In the genomic region with DNA sequence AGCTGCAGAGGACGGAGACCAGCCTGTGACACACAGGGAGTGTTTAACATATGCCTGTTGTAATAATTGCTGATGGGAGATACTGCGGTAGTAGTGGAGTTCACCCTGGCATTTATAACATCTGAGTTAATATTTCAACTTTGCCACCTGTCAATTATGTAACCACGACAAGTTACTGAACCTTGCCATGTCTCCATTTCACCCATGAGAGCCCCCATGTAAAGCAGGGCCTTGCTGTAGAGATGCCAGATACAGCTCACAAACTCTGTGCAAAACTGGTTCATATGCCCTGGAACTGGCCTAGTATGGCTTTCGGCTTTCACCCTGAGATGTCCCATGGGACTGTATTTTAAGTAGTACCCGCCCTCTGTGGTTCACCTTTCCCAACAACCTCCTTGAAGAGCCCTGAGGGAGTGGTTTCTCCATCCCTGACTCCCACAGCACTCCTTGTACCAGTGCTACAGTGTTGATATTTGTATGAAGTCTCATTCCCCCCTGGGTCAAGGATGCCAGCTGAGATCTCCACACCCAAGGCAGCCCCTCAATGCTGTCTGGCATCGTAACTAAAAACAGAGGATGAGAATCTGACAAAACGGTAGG, we compare ENCODE assay signal across 25 mouse cellular contexts.
DNase-seq lines count a peak whose midpoint lies in the region; ATAC-seq lines count a peak whose summit lies in the region.
"Had no signal": no experiment of that assay in that cellular context is flagged by ENCODE, and none has a peak within 500 bp of the region (broad histone marks: within the 10 kb centered on the region; RNA-seq: fewer than 3 reads in every experiment).

No protein-coding gene starts in this region.

- DNase-seq in kidney, adult 18-20 months = peak; percentile 13
- DNase-seq in kidney, postnatal 10 days = no peak
- DNase-seq in kidney, adult 8-10 months = peak; percentile 26 to 63
- DNase-seq in splenic B cell, adult 2 months (ENCODE audit: low read depth, low spot score) = peak; percentile 61
- DNase-seq in liver = no peak
- DNase-seq in layer of hippocampus, postnatal 36 days = no peak
- DNase-seq: adrenal gland, adult 2 months; adrenal gland, postnatal 36 days; embryo, embryonic 11 days; gastrocnemius, postnatal 25 days; heart, adult 11 months; lung, embryonic 14.5 days; lung, postnatal 14 days; retina, postnatal 1 day; right cerebral cortex, postnatal 14 days had no signal

- H3K27me3 ChIP-seq in kidney, embryonic 16.5 days (ENCODE audit: insufficient read depth, low read length) = no peaks in the 10 kb centered on the region
- H3K27me3 ChIP-seq in splenic B cell, adult 2 months (ENCODE audit: control insufficient read depth, insufficient read depth, low read length, poor library complexity, severe bottlenecking) = no peaks in the 10 kb centered on the region
- H3K27me3 ChIP-seq: embryonic facial prominence, embryonic 12.5 days; heart, embryonic 15.5 days; limb, embryonic 15.5 days had no signal

- H3K4me3 ChIP-seq in kidney, embryonic 16.5 days (ENCODE audit: low read length) = no peak overlapping the region
- H3K4me3 ChIP-seq: embryonic facial prominence, embryonic 12.5 days; heart, embryonic 10.5 days; heart, embryonic 15.5 days; limb, embryonic 10.5 days; limb, embryonic 15.5 days; midbrain, embryonic 10.5 days had no signal

- WGBS in kidney, embryonic 16.5 days = 69% methylated on average over 7 of the region's 7 CpGs

- H3K4me1 ChIP-seq in kidney, embryonic 16.5 days (ENCODE audit: insufficient read depth, low read length) = peaks cover 13% of the 10 kb centered on the region; the same call in 1 of the 2 replicates
- H3K4me1 ChIP-seq: limb, embryonic 10.5 days; limb, embryonic 15.5 days; midbrain, embryonic 10.5 days had no signal

- H3K27ac ChIP-seq in kidney, embryonic 16.5 days (ENCODE audit: low read length) = 0 out of 2 replicates have a peak overlapping the region, but pooled peaks have one; percentile 22
- H3K27ac ChIP-seq: embryonic facial prominence, embryonic 12.5 days; heart, embryonic 15.5 days; limb, embryonic 10.5 days; limb, embryonic 15.5 days; liver, embryonic 14.5 days; midbrain, embryonic 10.5 days had no signal

- no peak overlapping the region for H3K4me2 ChIP-seq in kidney, embryonic 16.5 days (replicated peaks; ENCODE audit: low read depth, low read length)
- H3K4me2 ChIP-seq: embryonic facial prominence, embryonic 12.5 days; heart, embryonic 15.5 days; limb, embryonic 15.5 days; lung, embryonic 14.5 days had no signal

- no peaks in the 10 kb centered on the region for H3K9me3 ChIP-seq in kidney, embryonic 16.5 days (ENCODE audit: low read length)
- H3K9me3 ChIP-seq: embryonic facial prominence, embryonic 12.5 days; heart, embryonic 10.5 days; heart, embryonic 15.5 days; limb, embryonic 10.5 days; limb, embryonic 15.5 days; midbrain, embryonic 10.5 days had no signal

- ATAC-seq in kidney, embryonic 16.5 days (ENCODE audit: low FRiP score, low TSS enrichment) = peak; percentile 89
- ATAC-seq: forebrain, embryonic 14.5 days; hindbrain, embryonic 16.5 days had no signal

- no peaks in the 10 kb centered on the region for H3K36me3 ChIP-seq in kidney, embryonic 16.5 days (ENCODE audit: insufficient read depth, low read length)
- H3K36me3 ChIP-seq in splenic B cell, adult 2 months (ENCODE audit: control insufficient read depth, insufficient read depth, low read length, poor library complexity, severe bottlenecking) = no peaks in the 10 kb centered on the region
- H3K36me3 ChIP-seq: heart, embryonic 10.5 days; heart, embryonic 15.5 days had no signal

- no peak overlapping the region for H3K9ac ChIP-seq in kidney, embryonic 16.5 days (replicated peaks; ENCODE audit: low read length)
- H3K9ac ChIP-seq: embryonic facial prominence, embryonic 12.5 days; heart, embryonic 15.5 days; limb, embryonic 15.5 days; liver, embryonic 14.5 days; lung, embryonic 14.5 days had no signal

Comparison
In these comparisons a context has a peak if more than half of its experiments do, and no peak if none do; other contexts are left out.
1. DNase-seq: peak in kidney, adult 18-20 months (single experiment), kidney, adult 8-10 months (2 of 2) and splenic B cell, adult 2 months (single experiment); none in kidney, postnatal 10 days (single experiment), liver (single experiment) and layer of hippocampus, postnatal 36 days (0 of 2).